Mouse (Mus musculus) heart, postnatal 10 days (tissue): ENCODE measurements at regions not wholly inside any gene's neighbourhood (a gene's known extent, or its start where the extent isn't known, plus 50 kb on each side); places are given as distances from the start of the nearest gene placed in this dataset.

Experiments
- DNase-seq, 2 experiments: peaks; one replicate each; pipeline ENCODE4 v3.0.0; 2021
- intact Hi-C: fragments of 180-260 bp; cut with DNase I; formaldehyde crosslinking; loops from one replicate; pipeline ENCODE4 v1.15.1; 2025

GRCm38 (mm10) chr9:120709146-120709655 lies 138.0 kb downstream of the Rpl14 start:
- DNase-seq: no peak
- intact Hi-C loops: no loop called here

- intact Hi-C loops: no loop called here
- DNase-seq: no peak
These were observed 141.7 kb downstream of the Rpl14 start for GRCm38 (mm10) chr9:120712987-120713386.

- peak in 1 of 2 experiments; percentile 22 for DNase-seq
- intact Hi-C loops: no loop called here
These were observed 144.4 kb downstream of the Rpl14 start for GRCm38 (mm10) chr9:120715665-120716121.

GRCm38 (mm10) chr9:120718812-120719211 lies 147.6 kb downstream of the Rpl14 start:
- no peak for DNase-seq

GRCm38 (mm10) chr9:120721451-120722123 lies 150.3 kb downstream of the Rpl14 start:
- intact Hi-C loops: no loop called here
- DNase-seq: no peak

More at GRCm38 (mm10) chr9:120718812-120719211, 147.6 kb downstream of the Rpl14 start:
- intact Hi-C loops: no loop called here

GRCm38 (mm10) chr9:120723026-120723425 lies 151.8 kb downstream of the Rpl14 start:
- no peak for DNase-seq
- intact Hi-C loops: no loop called here

- intact Hi-C loops: loop anchor here (2.0 to 5.0 kb wide), 2 partner anchors 39 to 75 kb away; no protein-coding TSS in a partner anchor
These were observed 160.8 kb downstream of the Rpl14 start for GRCm38 (mm10) chr9:120731952-120732622.

GRCm38 (mm10) chr9:120732650-120733293 lies 161.5 kb downstream of the Rpl14 start:
- no peak for DNase-seq
- intact Hi-C loops: loop anchor here (2.0 to 5.0 kb wide), 2 partner anchors 40 to 75 kb away; no protein-coding TSS in a partner anchor

More at GRCm38 (mm10) chr9:120731952-120732622, 160.8 kb downstream of the Rpl14 start:
- no peak for DNase-seq

- intact Hi-C loops: loop anchor here (2.0 to 5.0 kb wide), 3 partner anchors 41 to 131 kb away; no protein-coding TSS in a partner anchor
- DNase-seq: peak; percentile 47 to 51
These were observed 162.6 kb downstream of the Rpl14 start for GRCm38 (mm10) chr9:120733681-120734465.

- intact Hi-C loops: loop anchor here (2.0 to 5.0 kb wide), 2 partner anchors 117 to 132 kb away; no protein-coding TSS in a partner anchor
- peak; percentile 29 to 46 for DNase-seq
These were observed 164.0 kb downstream of the Rpl14 start for GRCm38 (mm10) chr9:120735217-120735616.

- DNase-seq: peak; percentile 27 to 43
- intact Hi-C loops: loop anchor here (2.0 to 5.0 kb wide), 2 partner anchors 39 to 114 kb away; no protein-coding TSS in a partner anchor
These were observed 166.7 kb downstream of the Rpl14 start for GRCm38 (mm10) chr9:120737956-120738355.

- intact Hi-C loops: loop anchor here (2.0 to 5.0 kb wide), 2 partner anchors 37 to 113 kb away; no protein-coding TSS in a partner anchor
- DNase-seq: peak; percentile 81 to 85
These were observed 168.1 kb downstream of the Rpl14 start for GRCm38 (mm10) chr9:120739199-120739952.

GRCm38 (mm10) chr9:120739953-120740524 lies 168.8 kb downstream of the Rpl14 start:
- DNase-seq: peak in 1 of 2 experiments; percentile 12
- intact Hi-C loops: loop anchor here (2.0 to 5.0 kb wide), 2 partner anchors 37 to 112 kb away; no protein-coding TSS in a partner anchor

GRCm38 (mm10) chr9:120741521-120741920 lies 170.3 kb downstream of the Rpl14 start:
- intact Hi-C loops: no loop called here
- DNase-seq: no peak

- intact Hi-C loops: no loop called here
- peak; percentile 16 to 29 for DNase-seq
These were observed 172.2 kb downstream of the Rpl14 start for GRCm38 (mm10) chr9:120743455-120743854.

- DNase-seq: no peak
- intact Hi-C loops: no loop called here
These were observed 174.4 kb downstream of the Rpl14 start for GRCm38 (mm10) chr9:120745674-120746073.

- intact Hi-C loops: no loop called here
- DNase-seq: no peak
These were observed 178.2 kb upstream of the Ctnnb1 start for GRCm38 (mm10) chr9:120750820-120751219.

- intact Hi-C loops: no loop called here
- DNase-seq: no peak
These were observed 177.1 kb upstream of the Ctnnb1 start for GRCm38 (mm10) chr9:120751686-120752484.
